Mouse (Mus musculus): Measurements from ENCODE around the gene Wdr81. TPM values are rescaled to one million over a fixed set of nuclear protein-coding genes. Genes with fewer than 3 reads are reported as not detected.

Gene Wdr81
- total and polyA plus RNA-seq, 2 experiments from 2014 or later, result 4.5 to 29.7 TPM

- H3K9ac ChIP-seq (replicated peaks; ENCODE audit: low read length, poor library complexity, severe bottlenecking), result no peak overlapping the region
- no peak overlapping the region for H3K4me3 ChIP-seq (ENCODE audit: low read depth, low read length)
- no peak overlapping the region for H3K4me2 ChIP-seq (ENCODE audit: low read depth, low read length, poor library complexity, severe bottlenecking)
- no peaks in the 10 kb centered on the region for H3K4me1 ChIP-seq (ENCODE audit: insufficient read depth, low read length)
- H3K36me3 ChIP-seq (ENCODE audit: insufficient read depth, low read length), result no peaks in the 10 kb centered on the region
- H3K9me3 ChIP-seq (ENCODE audit: low read length), result no peaks in the 10 kb centered on the region
- ATAC-seq (ENCODE audit: low FRiP score) (no peak), DNase-seq (ENCODE audit: low spot score) (no peak)
- WGBS, result 81% methylated on average over 7 of the region's 7 CpGs
- no peak for TF ChIP-seq CTCF (IDR thresholded peaks at IDR 0.05)
- H3K27me3 ChIP-seq (ENCODE audit: insufficient read depth, low read length), result no peaks in the 10 kb centered on the region
- H3K27ac ChIP-seq (ENCODE audit: low read depth, low read length), result no peak overlapping the region
Observed at GRCm38 (mm10) chr11:75420037-75420436, 34.5 kb downstream of the Wdr81 start.

DNA sequence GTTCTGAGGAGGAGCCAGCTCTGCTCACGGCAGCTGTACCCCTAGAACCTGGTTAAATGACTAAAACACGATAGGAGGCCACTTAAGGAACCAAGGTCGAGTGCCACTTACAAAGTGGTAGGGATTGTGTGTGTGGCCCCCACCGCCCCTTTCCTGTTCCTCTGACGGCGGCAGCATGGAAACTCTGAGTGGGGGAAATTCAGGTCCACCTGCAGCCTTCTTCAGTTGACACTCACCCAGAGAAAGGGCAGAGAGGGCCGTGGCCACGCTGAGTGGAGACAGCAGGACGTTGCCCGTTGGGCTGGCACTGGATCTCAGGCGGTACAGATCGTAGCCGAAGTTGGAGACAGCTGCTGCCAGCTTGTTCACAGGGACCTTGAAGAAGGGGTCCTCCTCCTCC, 38.5 kb downstream of the Wdr81 start:
- Histone ChIP-seq H3K4me3 (ENCODE audit: low read depth, low read length) (no peak overlapping the region), H3K4me2 (ENCODE audit: low read depth, low read length, poor library complexity, severe bottlenecking) (no peak overlapping the region), H3K36me3 (ENCODE audit: insufficient read depth, low read length) (no peaks in the 10 kb centered on the region), H3K27ac (ENCODE audit: low read depth, low read length) (no peak overlapping the region), H3K4me1 (ENCODE audit: insufficient read depth, low read length) (no peaks in the 10 kb centered on the region), H3K9me3 (ENCODE audit: low read length) (no peaks in the 10 kb centered on the region), H3K27me3 (ENCODE audit: insufficient read depth, low read length) (no peaks in the 10 kb centered on the region), H3K9ac (replicated peaks; ENCODE audit: low read length, poor library complexity, severe bottlenecking) (no peak overlapping the region)
- 90% methylated on average over 13 of the region's 13 CpGs for WGBS
- ATAC-seq (ENCODE audit: low FRiP score), result no peak
- TF ChIP-seq CTCF (IDR thresholded peaks at IDR 0.05), result no peak
- no peak for DNase-seq (ENCODE audit: low spot score)

DNA sequence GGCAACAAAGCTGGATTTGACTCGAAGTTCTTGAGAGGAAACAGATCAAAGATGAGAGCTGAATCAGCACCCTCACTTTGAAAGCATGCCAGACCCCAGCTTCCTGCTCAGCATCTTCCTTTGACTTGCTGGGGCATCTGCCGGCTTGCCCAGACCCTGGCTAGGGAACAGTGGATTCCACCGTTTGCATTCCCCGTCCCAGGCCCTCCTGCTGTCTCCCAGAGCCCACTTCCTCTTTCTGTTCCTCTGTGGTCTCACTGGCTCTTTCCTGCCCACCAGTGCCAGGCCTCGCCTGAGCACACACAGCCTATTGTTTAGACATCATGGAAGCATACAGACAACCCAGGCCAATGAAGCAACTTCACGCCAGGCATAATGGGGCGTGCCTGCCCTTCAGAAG, 39.4 kb downstream of the Wdr81 start:
- Histone ChIP-seq H3K9me3 (ENCODE audit: low read length) (no peaks in the 10 kb centered on the region), H3K4me2 (ENCODE audit: low read depth, low read length, poor library complexity, severe bottlenecking) (no peak overlapping the region), H3K9ac (replicated peaks; ENCODE audit: low read length, poor library complexity, severe bottlenecking) (no peak overlapping the region), H3K4me1 (ENCODE audit: insufficient read depth, low read length) (no peaks in the 10 kb centered on the region), H3K36me3 (ENCODE audit: insufficient read depth, low read length) (no peaks in the 10 kb centered on the region), H3K4me3 (ENCODE audit: low read depth, low read length) (no peak overlapping the region), H3K27me3 (ENCODE audit: insufficient read depth, low read length) (no peaks in the 10 kb centered on the region), H3K27ac (ENCODE audit: low read depth, low read length) (no peak overlapping the region)
- DNase-seq (ENCODE audit: low spot score) (no peak), ATAC-seq (ENCODE audit: low FRiP score) (no peak)
- TF ChIP-seq CTCF (IDR thresholded peaks at IDR 0.05), result no peak
- WGBS, result 55% methylated on average over 7 of the region's 7 CpGs

DNA sequence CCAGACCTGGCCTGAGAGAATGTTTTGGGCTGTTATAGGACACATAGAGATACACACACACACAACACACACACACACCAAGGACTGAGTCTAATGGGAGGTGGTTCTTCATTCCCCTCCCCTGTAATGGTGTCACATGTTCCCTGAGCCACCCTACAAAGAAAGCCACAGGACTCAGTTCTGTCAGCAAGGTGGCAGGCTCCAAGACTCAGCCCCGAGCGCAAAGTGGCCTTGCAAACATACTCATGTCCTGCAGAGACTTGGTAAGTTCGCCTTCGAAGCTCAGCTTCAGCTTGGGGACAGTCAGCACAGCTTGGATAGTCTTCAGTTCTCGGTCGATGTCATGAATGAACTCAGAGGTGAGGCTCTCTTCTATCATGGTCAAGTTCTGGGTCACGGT, 43.9 kb downstream of the Wdr81 start:
- DNase-seq (ENCODE audit: low spot score) (no peak), ATAC-seq (ENCODE audit: low FRiP score) (no peak)
- Histone ChIP-seq H3K27ac (ENCODE audit: low read depth, low read length) (no peak overlapping the region), H3K9ac (replicated peaks; ENCODE audit: low read length, poor library complexity, severe bottlenecking) (no peak overlapping the region), H3K9me3 (ENCODE audit: low read length) (no peaks in the 10 kb centered on the region), H3K4me2 (ENCODE audit: low read depth, low read length, poor library complexity, severe bottlenecking) (no peak overlapping the region), H3K27me3 (ENCODE audit: insufficient read depth, low read length) (no peaks in the 10 kb centered on the region), H3K36me3 (ENCODE audit: insufficient read depth, low read length) (no peaks in the 10 kb centered on the region), H3K4me3 (ENCODE audit: low read depth, low read length) (no peak overlapping the region), H3K4me1 (ENCODE audit: insufficient read depth, low read length) (no peaks in the 10 kb centered on the region)
- no peak for TF ChIP-seq CTCF (IDR thresholded peaks at IDR 0.05)
- WGBS, result 92% methylated on average over 7 of the region's 7 CpGs

- Histone ChIP-seq H3K4me2 (ENCODE audit: low read depth, low read length, poor library complexity, severe bottlenecking) (no peak overlapping the region), H3K9ac (replicated peaks; ENCODE audit: low read length, poor library complexity, severe bottlenecking) (no peak overlapping the region), H3K9me3 (ENCODE audit: low read length) (no peaks in the 10 kb centered on the region), H3K27me3 (ENCODE audit: insufficient read depth, low read length) (no peaks in the 10 kb centered on the region), H3K4me3 (ENCODE audit: low read depth, low read length) (no peak overlapping the region), H3K36me3 (ENCODE audit: insufficient read depth, low read length) (no peaks in the 10 kb centered on the region), H3K4me1 (ENCODE audit: insufficient read depth, low read length) (no peaks in the 10 kb centered on the region), H3K27ac (ENCODE audit: low read depth, low read length) (no peak overlapping the region)
- no peak for DNase-seq (ENCODE audit: low spot score)
- 69% methylated on average over 17 of the region's 17 CpGs for WGBS
- TF ChIP-seq CTCF (IDR thresholded peaks at IDR 0.05), result no peak
- ATAC-seq (ENCODE audit: low FRiP score), result no peak
Observed at GRCm38 (mm10) chr11:75409679-75410575, 44.6 kb downstream of the Wdr81 start.

- Histone ChIP-seq H3K4me3 (ENCODE audit: low read depth, low read length) (no peak overlapping the region), H3K4me2 (ENCODE audit: low read depth, low read length, poor library complexity, severe bottlenecking) (no peak overlapping the region), H3K36me3 (ENCODE audit: insufficient read depth, low read length) (no peaks in the 10 kb centered on the region), H3K9me3 (ENCODE audit: low read length) (no peaks in the 10 kb centered on the region), H3K27me3 (ENCODE audit: insufficient read depth, low read length) (no peaks in the 10 kb centered on the region), H3K27ac (ENCODE audit: low read depth, low read length) (no peak overlapping the region), H3K4me1 (ENCODE audit: insufficient read depth, low read length) (no peaks in the 10 kb centered on the region), H3K9ac (replicated peaks; ENCODE audit: low read length, poor library complexity, severe bottlenecking) (no peak overlapping the region)
- WGBS, result 36% methylated on average over 3 of the region's 3 CpGs
- peak; percentile 62 for TF ChIP-seq CTCF (IDR thresholded peaks at IDR 0.05)
- ATAC-seq (ENCODE audit: low FRiP score), result no peak
- no peak for DNase-seq (ENCODE audit: low spot score)
Observed at GRCm38 (mm10) chr11:75406865-75407264, 47.7 kb downstream of the Wdr81 start.
